Mouse (Mus musculus): ENCODE data around the gene Cpne7. TPM values are rescaled to one million over a fixed set of nuclear protein-coding genes. Genes with fewer than 3 reads are reported as not detected.
A peak's percentile ranks its signal among the peaks of the same experiment; 100 is the strongest.
"Not testable (repeated sequence)": the region's sequence is repeated elsewhere in the genome, so short reads cannot be mapped to it uniquely, and the experiment has no call there.

The Cpne7 gene
- polyA plus RNA-seq, 1 experiment from 2014 or later, result 8.6 TPM

GRCm38 (mm10) chr8:123101244-123101643 is 15.9 kb upstream of the Cpne7 start:
- Histone ChIP-seq H3K4me1 (ENCODE audit: control insufficient read depth, insufficient read depth, low read depth, low read length) (peaks cover 17% of the 10 kb centered on the region), H3K27me3 (replicated peaks; ENCODE audit: control insufficient read depth, insufficient read depth, low read length) (no peaks in the 10 kb centered on the region), H3K4me3 (ENCODE audit: low read length) (no peak overlapping the region), H3K9me3 (ENCODE audit: control insufficient read depth, low read length) (no peaks in the 10 kb centered on the region), H3K27ac (ENCODE audit: low read depth, low read length) (no peak overlapping the region), H3K36me3 (ENCODE audit: control insufficient read depth, insufficient read depth, low read length) (peaks cover 18% of the 10 kb centered on the region), H3K4me2 (ENCODE audit: low read length) (no peak overlapping the region), H3K9ac (ENCODE audit: low read depth, low read length) (no peak overlapping the region)
- ATAC-seq, result no peak
- WGBS, result 81% methylated on average over 4 of the region's 4 CpGs

DNA sequence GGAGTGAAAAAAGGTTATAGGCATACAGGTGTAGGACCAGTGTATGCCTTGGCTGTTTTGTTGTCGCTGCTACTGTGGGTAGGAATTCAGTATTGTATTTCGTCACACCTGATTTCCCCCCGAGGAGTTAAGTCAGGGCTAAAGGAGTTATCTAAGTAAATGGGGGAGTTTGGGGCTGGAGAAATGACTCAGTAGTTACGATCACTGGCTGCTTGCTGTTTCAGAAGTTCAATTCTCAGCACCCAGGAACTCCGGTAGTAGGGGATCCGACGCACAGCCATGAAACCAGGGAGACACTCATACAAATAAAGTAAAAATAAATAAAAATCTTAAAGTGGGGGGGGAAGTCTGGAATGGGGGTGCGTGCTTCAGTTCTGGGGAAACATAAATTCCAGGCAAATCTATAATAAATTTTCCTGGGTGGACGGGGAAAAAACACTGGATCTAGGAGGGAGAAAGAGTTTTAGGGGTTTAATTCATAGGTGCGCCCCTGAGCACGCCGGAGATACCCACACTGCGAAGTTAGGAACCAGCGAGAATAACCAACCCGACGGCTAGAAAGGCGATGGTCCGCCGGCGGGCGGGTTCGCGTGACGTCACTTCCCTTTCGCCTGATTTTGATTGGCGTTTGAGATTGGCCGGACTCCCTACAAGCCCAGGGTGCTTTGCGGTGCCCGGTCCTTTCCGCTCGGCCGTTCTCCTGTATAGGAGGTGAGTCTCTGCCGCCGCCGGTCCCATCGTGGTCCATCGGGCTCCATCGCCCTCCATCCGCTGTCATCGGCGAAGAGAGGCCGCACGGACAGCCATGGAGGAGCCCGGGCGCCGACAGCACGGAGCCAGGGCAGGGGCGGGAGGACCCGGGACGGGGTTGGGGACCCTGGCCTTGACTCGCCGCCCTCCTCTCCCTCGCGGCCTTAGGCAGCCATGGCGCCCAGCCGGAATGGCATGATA is 15.2 kb upstream of the Cpne7 start, which contains the start of gene Rpl13:
Rpl13 (plus strand) TSS at position 616 of the 951 bp plus-strand sequence.
- 1% methylated on average over 56 of the region's 56 CpGs for WGBS
- Histone ChIP-seq H3K27ac (ENCODE audit: low read depth, low read length) (peak within 1 kb of the TSS; percentile 96), H3K9me3 (ENCODE audit: control insufficient read depth, low read length) (no peaks in the 10 kb centered on the region), H3K36me3 (ENCODE audit: control insufficient read depth, insufficient read depth, low read length) (peaks cover 18% of the 10 kb centered on the region), H3K4me2 (ENCODE audit: low read length) (peak within 1 kb of the TSS; percentile 89), H3K9ac (ENCODE audit: low read depth, low read length) (peak within 1 kb of the TSS; percentile 92), H3K27me3 (replicated peaks; ENCODE audit: control insufficient read depth, insufficient read depth, low read length) (no peaks in the 10 kb centered on the region), H3K4me3 (ENCODE audit: low read length) (peak within 1 kb of the TSS; percentile 77), H3K4me1 (ENCODE audit: control insufficient read depth, insufficient read depth, low read depth, low read length) (peaks cover 17% of the 10 kb centered on the region)
- peak; percentile 96 for ATAC-seq

- Histone ChIP-seq H3K4me2 (ENCODE audit: low read length) (peak overlapping the region; percentile 88), H3K36me3 (ENCODE audit: control insufficient read depth, insufficient read depth, low read length) (peaks cover 18% of the 10 kb centered on the region), H3K27ac (ENCODE audit: low read depth, low read length) (peak overlapping the region; percentile 96), H3K4me3 (ENCODE audit: low read length) (peak overlapping the region; percentile 77), H3K9ac (ENCODE audit: low read depth, low read length) (peak overlapping the region; percentile 92), H3K4me1 (ENCODE audit: control insufficient read depth, insufficient read depth, low read depth, low read length) (peaks cover 17% of the 10 kb centered on the region)
- H3K9me3 ChIP-seq (ENCODE audit: control insufficient read depth, low read length); H3K27me3 ChIP-seq (replicated peaks; ENCODE audit: control insufficient read depth, insufficient read depth, low read length); ATAC-seq: not testable (repeated sequence)
- under 1% methylated on average over 15 of the region's 26 CpGs for WGBS
These were observed 14.3 kb upstream of the Cpne7 start for GRCm38 (mm10) chr8:123102855-123103254.

DNA sequence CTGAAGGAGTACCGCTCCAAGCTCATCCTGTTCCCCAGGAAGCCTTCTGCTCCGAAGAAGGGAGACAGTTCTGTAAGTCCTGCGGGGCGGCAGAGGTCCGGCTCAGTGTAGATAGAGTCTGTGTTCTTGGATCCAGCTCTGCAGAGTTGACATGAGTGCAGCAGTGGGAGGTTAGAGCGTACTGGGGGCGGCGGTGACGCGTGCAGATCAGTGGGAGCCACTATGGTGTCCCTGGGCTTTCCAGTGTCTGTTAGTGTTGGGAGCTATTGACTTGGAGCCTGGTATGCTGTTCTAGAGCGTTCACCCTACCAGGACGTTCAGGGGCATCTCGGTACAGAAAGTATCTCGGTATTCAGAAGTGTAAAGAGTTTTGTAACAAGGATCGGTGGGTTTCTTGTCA is 13.9 kb upstream of the Cpne7 start:
- Histone ChIP-seq H3K9ac (ENCODE audit: low read depth, low read length) (peak overlapping the region; percentile 92), H3K4me1 (ENCODE audit: control insufficient read depth, insufficient read depth, low read depth, low read length) (peaks cover 17% of the 10 kb centered on the region), H3K27me3 (replicated peaks; ENCODE audit: control insufficient read depth, insufficient read depth, low read length) (no peaks in the 10 kb centered on the region), H3K9me3 (ENCODE audit: control insufficient read depth, low read length) (no peaks in the 10 kb centered on the region), H3K4me3 (ENCODE audit: low read length) (peak overlapping the region; percentile 77), H3K36me3 (ENCODE audit: control insufficient read depth, insufficient read depth, low read length) (peaks cover 18% of the 10 kb centered on the region), H3K27ac (ENCODE audit: low read depth, low read length) (peak overlapping the region; percentile 96; the same call in 1 of the 2 replicates), H3K4me2 (ENCODE audit: low read length) (peak overlapping the region; percentile 88)
- ATAC-seq, result no peak
- 19% methylated on average over 14 of the region's 15 CpGs for WGBS

GRCm38 (mm10) chr8:123104046-123104767 is 13.0 kb upstream of the Cpne7 start:
- peak overlapping the region; percentile 88; the same call in 1 of the 2 replicates for H3K4me2 ChIP-seq (ENCODE audit: low read length)
- no peak overlapping the region for H3K9ac ChIP-seq (ENCODE audit: low read depth, low read length)
- no peak overlapping the region for H3K27ac ChIP-seq (ENCODE audit: low read depth, low read length)
- H3K36me3 ChIP-seq (ENCODE audit: control insufficient read depth, insufficient read depth, low read length), result peaks cover 18% of the 10 kb centered on the region
- no peaks in the 10 kb centered on the region for H3K27me3 ChIP-seq (replicated peaks; ENCODE audit: control insufficient read depth, insufficient read depth, low read length)
- no peak overlapping the region for H3K4me3 ChIP-seq (ENCODE audit: low read length)
- H3K4me1 ChIP-seq (ENCODE audit: control insufficient read depth, insufficient read depth, low read depth, low read length), result peaks cover 17% of the 10 kb centered on the region
- H3K9me3 ChIP-seq (ENCODE audit: control insufficient read depth, low read length), result no peaks in the 10 kb centered on the region
- WGBS, result 86% methylated on average over 6 of the region's 6 CpGs
- ATAC-seq, result no peak

- no peak overlapping the region for H3K4me2 ChIP-seq (ENCODE audit: low read length)
- H3K27ac ChIP-seq (ENCODE audit: low read depth, low read length), result no peak overlapping the region
- H3K4me3 ChIP-seq (ENCODE audit: low read length), result no peak overlapping the region
- 74% methylated on average over 5 of the region's 5 CpGs for WGBS
- no peaks in the 10 kb centered on the region for H3K9me3 ChIP-seq (ENCODE audit: control insufficient read depth, low read length)
- no peak for ATAC-seq
- H3K36me3 ChIP-seq (ENCODE audit: control insufficient read depth, insufficient read depth, low read length), result peaks cover 18% of the 10 kb centered on the region
- H3K9ac ChIP-seq (ENCODE audit: low read depth, low read length), result no peak overlapping the region
- peaks cover 17% of the 10 kb centered on the region for H3K4me1 ChIP-seq (ENCODE audit: control insufficient read depth, insufficient read depth, low read depth, low read length)
- no peaks in the 10 kb centered on the region for H3K27me3 ChIP-seq (replicated peaks; ENCODE audit: control insufficient read depth, insufficient read depth, low read length)
These were observed 11.4 kb upstream of the Cpne7 start for GRCm38 (mm10) chr8:123105553-123106326.

DNA sequence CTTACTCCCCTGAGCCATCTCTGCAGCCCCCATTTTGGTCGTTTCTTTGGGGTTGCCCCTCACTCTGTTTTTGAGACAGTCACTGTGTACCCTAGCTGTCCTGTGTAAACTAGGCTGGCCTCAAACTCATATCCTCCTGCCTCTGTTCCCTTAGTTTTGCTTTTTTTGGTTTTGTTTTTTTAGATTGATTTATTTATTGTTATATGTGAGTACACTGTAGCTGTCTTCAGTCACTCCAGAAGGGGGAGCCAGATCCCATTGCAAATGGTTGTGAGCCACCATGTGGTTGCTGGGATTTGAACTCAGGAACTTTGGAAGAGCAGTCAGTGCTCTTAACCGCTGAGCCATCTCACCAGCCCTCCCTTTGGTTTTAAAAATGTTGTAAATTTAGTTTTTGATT is 10.6 kb upstream of the Cpne7 start:
- H3K9ac ChIP-seq (ENCODE audit: low read depth, low read length), result no peak overlapping the region
- ATAC-seq, result no peak

GRCm38 (mm10) chr8:123108010-123108409 is 9.2 kb upstream of the Cpne7 start:
- 67% methylated on average over 1 of the region's 1 CpGs for WGBS
- Histone ChIP-seq H3K4me3 (ENCODE audit: low read length) (no peak overlapping the region), H3K4me1 (ENCODE audit: control insufficient read depth, insufficient read depth, low read depth, low read length) (peaks cover 12% of the 10 kb centered on the region), H3K4me2 (ENCODE audit: low read length) (no peak overlapping the region), H3K9me3 (ENCODE audit: control insufficient read depth, low read length) (no peaks in the 10 kb centered on the region), H3K27me3 (replicated peaks; ENCODE audit: control insufficient read depth, insufficient read depth, low read length) (no peaks in the 10 kb centered on the region), H3K9ac (ENCODE audit: low read depth, low read length) (no peak overlapping the region), H3K27ac (ENCODE audit: low read depth, low read length) (no peak overlapping the region), H3K36me3 (ENCODE audit: control insufficient read depth, insufficient read depth, low read length) (peaks cover 18% of the 10 kb centered on the region)
- no peak for ATAC-seq

More for the DNA sequence above, 10.6 kb upstream of the Cpne7 start:
- Histone ChIP-seq H3K4me2 (ENCODE audit: low read length) (no peak overlapping the region), H3K9me3 (ENCODE audit: control insufficient read depth, low read length) (no peaks in the 10 kb centered on the region), H3K27me3 (replicated peaks; ENCODE audit: control insufficient read depth, insufficient read depth, low read length) (no peaks in the 10 kb centered on the region), H3K36me3 (ENCODE audit: control insufficient read depth, insufficient read depth, low read length) (peaks cover 18% of the 10 kb centered on the region), H3K27ac (ENCODE audit: low read depth, low read length) (no peak overlapping the region), H3K4me3 (ENCODE audit: low read length) (no peak overlapping the region), H3K4me1 (ENCODE audit: control insufficient read depth, insufficient read depth, low read depth, low read length) (peaks cover 16% of the 10 kb centered on the region)
- 39% methylated on average over 2 of the region's 2 CpGs for WGBS
